ENCODE assay signal across 8 mouse cellular contexts in the genomic region with DNA sequence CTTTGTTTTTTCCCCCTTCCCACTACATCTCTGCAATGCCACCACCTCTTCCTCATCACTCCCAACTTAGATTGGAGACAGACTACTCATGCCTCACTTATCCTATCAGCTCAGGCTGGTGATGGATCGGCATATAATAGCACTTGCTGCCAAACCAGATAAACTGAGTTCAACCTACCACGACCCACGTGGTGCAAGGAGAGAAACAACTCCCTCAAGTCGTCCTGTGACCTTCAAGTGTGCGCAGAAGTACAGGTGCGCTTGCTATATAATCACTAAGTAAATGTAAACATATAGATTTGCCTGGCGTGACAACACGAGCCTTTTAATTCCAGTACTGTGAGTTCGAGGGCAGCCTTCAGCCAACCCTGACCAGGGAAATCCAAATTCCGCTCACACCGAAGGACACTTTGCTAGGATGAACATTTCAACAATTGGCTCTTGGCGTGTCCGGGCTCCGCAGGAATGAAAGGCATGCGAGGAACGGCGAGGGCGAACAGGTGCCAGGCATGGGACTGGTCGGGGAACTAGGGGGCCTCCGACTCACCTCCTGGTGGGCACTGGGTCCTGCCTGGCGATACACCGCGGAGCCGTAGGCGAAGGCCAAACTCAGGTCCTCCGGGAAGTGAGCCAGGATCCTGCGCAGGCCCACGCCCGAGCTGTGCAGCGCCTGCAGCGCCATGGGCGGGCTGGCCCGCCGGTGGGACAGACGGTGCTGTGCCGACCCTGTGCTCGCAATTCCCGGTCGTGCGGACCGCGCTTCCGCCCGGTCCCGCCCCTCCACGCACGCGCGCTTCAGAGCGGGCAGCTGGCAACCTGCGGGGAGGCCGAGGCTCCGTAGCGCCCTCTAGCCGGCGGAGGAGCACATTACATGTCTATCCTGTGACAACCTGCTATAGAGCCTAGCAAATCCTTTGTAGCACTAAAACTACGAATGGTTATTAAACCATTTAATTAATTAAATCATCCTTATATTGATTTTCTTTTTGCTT. TPM values are rescaled to one million over a fixed set of nuclear protein-coding genes. Genes with fewer than 3 reads are reported as not detected.
A peak's percentile ranks its signal among the peaks of the same experiment; 100 is the strongest.
DNase-seq lines count a peak whose midpoint lies in the region; ATAC-seq and TF ChIP-seq lines count a peak whose summit lies in the region.

A gene (minus strand): TSS at position 774 of the 992 bp plus-strand sequence.

- peak; percentile 95 for DNase-seq in CD4-positive, CD25-positive, alpha-beta regulatory T cell, adult 2 months (ENCODE audit: low read depth, low spot score)
- DNase-seq in brain, embryonic 18.5 days (ENCODE audit: low read depth, low spot score), result peak; percentile 67
- DNase-seq in liver, adult 2 months (ENCODE audit: extremely low read depth, low read depth, low spot score), result peak; percentile 57
- DNase-seq in spleen, postnatal 36 days (ENCODE audit: low spot score in 2 of 2), result peak; percentile 80 to 81

- H3K36me3 ChIP-seq in erythroblast, embryonic 14.5 days (ENCODE audit: control insufficient read depth), result peaks cover 24% of the 10 kb centered on the region
- H3K36me3 ChIP-seq in heart, embryonic 11.5 days (ENCODE audit: control insufficient read depth, insufficient read depth, low read length), result peaks cover 11% of the 10 kb centered on the region
- H3K36me3 ChIP-seq in kidney, embryonic 15.5 days, result peaks cover 25% of the 10 kb centered on the region
- H3K36me3 ChIP-seq in liver, adult 2 months (ENCODE audit: control insufficient read depth, insufficient read depth, low read length), result 0 out of 2 replicates have a peak, but pooled peaks cover 3% of the 10 kb centered on the region

- TF ChIP-seq POLR2A in liver, adult 2 months (IDR thresholded peaks at IDR 0.05; ENCODE audit: extremely low read depth, insufficient read depth, low read length), result peak; percentile 37; the same call in 1 of the 2 replicates

- H3K4me2 ChIP-seq in heart, embryonic 11.5 days, result peak within 1 kb of the TSS; percentile 72
- H3K4me2 ChIP-seq in kidney, embryonic 15.5 days, result peak within 1 kb of the TSS; percentile 76

- peak within 1 kb of the TSS; percentile 82 for H3K4me3 ChIP-seq in erythroblast, embryonic 14.5 days (replicated peaks)
- peak within 1 kb of the TSS; percentile 68 for H3K4me3 ChIP-seq in heart, embryonic 11.5 days (ENCODE audit: low read depth, low read length)
- H3K4me3 ChIP-seq in kidney, embryonic 15.5 days (replicated peaks), result peak within 1 kb of the TSS; percentile 90
- peak within 1 kb of the TSS; percentile 96 for H3K4me3 ChIP-seq in liver, adult 2 months (ENCODE audit: insufficient read depth, low read depth, low read length)

- WGBS in heart, embryonic 11.5 days (ENCODE audit: insufficient replicate concordance), result 1% methylated on average over 57 of the region's 57 CpGs
- 1% methylated on average over 56 of the region's 57 CpGs for WGBS in kidney, embryonic 15.5 days
- WGBS in liver, adult 2 months, result 1% methylated on average over 57 of the region's 57 CpGs

- no peaks in the 10 kb centered on the region for H3K9me3 ChIP-seq in erythroblast, embryonic 14.5 days (ENCODE audit: control insufficient read depth, low read length)
- no peaks in the 10 kb centered on the region for H3K9me3 ChIP-seq in heart, embryonic 11.5 days (replicated peaks; ENCODE audit: control insufficient read depth, low read length)
- no peaks in the 10 kb centered on the region for H3K9me3 ChIP-seq in kidney, embryonic 15.5 days (replicated peaks)

- peak; percentile 95 for TF ChIP-seq CTCF in liver, adult 2 months (IDR thresholded peaks at IDR 0.05; ENCODE audit: low read depth, low read length)

- no peaks in the 10 kb centered on the region for H3K79me2 ChIP-seq in liver, adult 2 months (ENCODE audit: control insufficient read depth, insufficient read depth, low read length)

- H3K27ac ChIP-seq in heart, embryonic 11.5 days (ENCODE audit: low read depth, low read length), result no peak within 1 kb of the TSS
- H3K27ac ChIP-seq in kidney, embryonic 15.5 days, result no peak within 1 kb of the TSS
- no peak within 1 kb of the TSS for H3K27ac ChIP-seq in liver, adult 2 months (replicated peaks; ENCODE audit: insufficient read depth, low read depth, low read length)

- H3K4me1 ChIP-seq in erythroblast, embryonic 14.5 days (ENCODE audit: control insufficient read depth), result peaks cover 16% of the 10 kb centered on the region
- H3K4me1 ChIP-seq in heart, embryonic 11.5 days (ENCODE audit: control insufficient read depth, insufficient read depth, low read length), result peaks cover 6% of the 10 kb centered on the region; the same call in 1 of the 2 replicates
- H3K4me1 ChIP-seq in kidney, embryonic 15.5 days, result peaks cover 15% of the 10 kb centered on the region
- H3K4me1 ChIP-seq in liver, adult 2 months (ENCODE audit: control insufficient read depth, insufficient read depth, low read length), result peaks cover 3% of the 10 kb centered on the region; the same call in 1 of the 2 replicates

- peak within 1 kb of the TSS; percentile 71 for H3K9ac ChIP-seq in heart, embryonic 11.5 days (ENCODE audit: low read depth, low read length)
- peak within 1 kb of the TSS; percentile 61 for H3K9ac ChIP-seq in kidney, embryonic 15.5 days
- peak within 1 kb of the TSS; percentile 95 for H3K9ac ChIP-seq in liver, adult 2 months (ENCODE audit: low read depth, low read length)

- no peaks in the 10 kb centered on the region for H3K27me3 ChIP-seq in erythroblast, embryonic 14.5 days (ENCODE audit: control insufficient read depth)
- no peaks in the 10 kb centered on the region for H3K27me3 ChIP-seq in heart, embryonic 11.5 days (ENCODE audit: control insufficient read depth, insufficient read depth, low read length)
- no peaks in the 10 kb centered on the region for H3K27me3 ChIP-seq in kidney, embryonic 15.5 days
- no peaks in the 10 kb centered on the region for H3K27me3 ChIP-seq in liver, adult 2 months (ENCODE audit: control insufficient read depth, insufficient read depth, low read length)

- ATAC-seq in heart, embryonic 11.5 days (replicated peaks; ENCODE audit: insufficient number of reproducible peaks, low FRiP score, low TSS enrichment), result peak; percentile 80
- ATAC-seq in kidney, embryonic 15.5 days (replicated peaks; ENCODE audit: low FRiP score), result peak; percentile 94
- ATAC-seq in monocyte, adult 5-6 weeks (replicated peaks; ENCODE audit: insufficient number of reproducible peaks, low FRiP score, low TSS enrichment, poor library complexity, severe bottlenecking), result peak; percentile 95

RNA-seq across cellular contexts. Expression of the gene that starts here (rescaled TPM):
- 1.4 TPM in 2 replicates for polyA plus RNA-seq in erythroblast, embryonic 14.5 days (2012)
- 40.9 and 45.0 TPM in 2 replicates for polyA plus RNA-seq in heart, embryonic 11.5 days (2014; fragmentation: Nextera tagmentation; extraction: Ambion mirVana)
- polyA plus RNA-seq in kidney, embryonic 15.5 days (2015; fragmentation: Nextera tagmentation; extraction: Ambion mirVana), result 62.1 and 64.1 TPM in 2 replicates
- 4.3 and 4.8 TPM in 2 replicates for total RNA-seq in liver, adult 2 months (2014; rRNA removed)
- 7.9 and 8.0 TPM in 2 replicates for polyA plus RNA-seq in liver, adult 2 months (2012; rRNA removed)
- total RNA-seq in monocyte, adult 5-6 weeks (2017), result 13.4 to 23.4 TPM (median 15.4 TPM) in 3 replicates
